8 mouse cellular contexts compared by ENCODE assay signal in genomic region chr5:105793548-105793940, GRCm38 (mm10).
DNase-seq lines count a peak whose midpoint lies in the region; ATAC-seq and TF ChIP-seq lines count a peak whose summit lies in the region.

No protein-coding gene starts in this region.

- no peak for TF ChIP-seq CTCF in forebrain, postnatal 0 days (IDR thresholded peaks at IDR 0.05; ENCODE audit: low read depth)

- H3K36me3 ChIP-seq in kidney, embryonic 14.5 days (ENCODE audit: control insufficient read depth, insufficient read depth, low read length): no peaks in the 10 kb centered on the region
- H3K36me3 ChIP-seq in embryonic facial prominence, embryonic 10.5 days (replicated peaks): peaks cover 6% of the 10 kb centered on the region; the same call in 1 of the 2 replicates
- H3K36me3 ChIP-seq in forebrain, postnatal 0 days (ENCODE audit: insufficient read depth): no peaks in the 10 kb centered on the region
- H3K36me3 ChIP-seq in midbrain, embryonic 13.5 days: no peaks in the 10 kb centered on the region

- 0 out of 2 replicates have a peak, but pooled peaks have one; percentile 0 for ATAC-seq in kidney, embryonic 14.5 days (ENCODE audit: low FRiP score, low TSS enrichment)
- 0 out of 2 replicates have a peak, but pooled peaks have one; percentile 5 for ATAC-seq in forebrain, postnatal 0 days
- ATAC-seq in midbrain, embryonic 13.5 days: no peak

- H3K27ac ChIP-seq in kidney, embryonic 14.5 days (ENCODE audit: low read depth, low read length): peak overlapping the region; percentile 62
- peak overlapping the region; percentile 66 for H3K27ac ChIP-seq in embryonic facial prominence, embryonic 10.5 days (replicated peaks)
- H3K27ac ChIP-seq in forebrain, postnatal 0 days (ENCODE audit: low read depth, low read length): peak overlapping the region; percentile 29; the same call in 1 of the 2 replicates
- H3K27ac ChIP-seq in midbrain, embryonic 13.5 days: peak overlapping the region; percentile 68; the same call in 1 of the 2 replicates

- H3K27me3 ChIP-seq in kidney, embryonic 14.5 days (ENCODE audit: control insufficient read depth, insufficient read depth, low read length): no peaks in the 10 kb centered on the region
- H3K27me3 ChIP-seq in embryonic facial prominence, embryonic 10.5 days (replicated peaks; ENCODE audit: low read depth, poor library complexity, severe bottlenecking): no peaks in the 10 kb centered on the region
- no peaks in the 10 kb centered on the region for H3K27me3 ChIP-seq in forebrain, postnatal 0 days (ENCODE audit: insufficient read depth, low read length)
- no peaks in the 10 kb centered on the region for H3K27me3 ChIP-seq in midbrain, embryonic 13.5 days

- DNase-seq in kidney, postnatal 4 days: no peak
- DNase-seq in embryonic facial prominence, embryonic 10.5 days (ENCODE audit: low spot score): no peak
- no peak for DNase-seq in forebrain, postnatal 0 days
- no peak for DNase-seq in spleen, postnatal 4 days (ENCODE audit: low spot score in 2 of 2)
- no peak for DNase-seq in cerebellum, postnatal 10 days
- DNase-seq in left cerebral cortex, adult 9 months (ENCODE audit: low spot score in 2 of 2): no peak

- 26% methylated on average over 5 of the region's 5 CpGs for WGBS in kidney, embryonic 14.5 days
- 45% methylated on average over 5 of the region's 5 CpGs for WGBS in embryonic facial prominence, embryonic 10.5 days
- WGBS in forebrain, postnatal 0 days: 34% methylated on average over 5 of the region's 5 CpGs
- WGBS in midbrain, embryonic 13.5 days: 33% methylated on average over 5 of the region's 5 CpGs

- no peak overlapping the region for H3K9ac ChIP-seq in kidney, embryonic 14.5 days (ENCODE audit: low read depth, low read length)
- H3K9ac ChIP-seq in forebrain, postnatal 0 days: no peak overlapping the region
- no peak overlapping the region for H3K9ac ChIP-seq in midbrain, embryonic 13.5 days (replicated peaks)

- no peaks in the 10 kb centered on the region for H3K9me3 ChIP-seq in kidney, embryonic 14.5 days (ENCODE audit: control insufficient read depth, low read length)
- no peaks in the 10 kb centered on the region for H3K9me3 ChIP-seq in embryonic facial prominence, embryonic 10.5 days
- no peaks in the 10 kb centered on the region for H3K9me3 ChIP-seq in forebrain, postnatal 0 days (ENCODE audit: low read length)
- no peaks in the 10 kb centered on the region for H3K9me3 ChIP-seq in midbrain, embryonic 13.5 days

- 0 out of 2 replicates have a peak overlapping the region, but pooled peaks have one; percentile 2 for H3K4me2 ChIP-seq in kidney, embryonic 14.5 days (replicated peaks; ENCODE audit: low read depth, low read length)
- H3K4me2 ChIP-seq in forebrain, postnatal 0 days (ENCODE audit: low read depth): no peak overlapping the region
- no peak overlapping the region for H3K4me2 ChIP-seq in midbrain, embryonic 13.5 days (replicated peaks)

- peaks cover 53% of the 10 kb centered on the region for H3K4me1 ChIP-seq in kidney, embryonic 14.5 days (ENCODE audit: control insufficient read depth, insufficient read depth, low read length)
- peaks cover 55% of the 10 kb centered on the region for H3K4me1 ChIP-seq in embryonic facial prominence, embryonic 10.5 days
- peaks cover 16% of the 10 kb centered on the region; the same call in 1 of the 2 replicates for H3K4me1 ChIP-seq in forebrain, postnatal 0 days (ENCODE audit: insufficient read depth)
- peaks cover 30% of the 10 kb centered on the region for H3K4me1 ChIP-seq in midbrain, embryonic 13.5 days (replicated peaks)

- H3K4me3 ChIP-seq in kidney, embryonic 14.5 days (ENCODE audit: low read length): no peak overlapping the region
- no peak overlapping the region for H3K4me3 ChIP-seq in embryonic facial prominence, embryonic 10.5 days
- H3K4me3 ChIP-seq in forebrain, postnatal 0 days (ENCODE audit: low read depth, low read length): no peak overlapping the region
- no peak overlapping the region for H3K4me3 ChIP-seq in midbrain, embryonic 13.5 days (replicated peaks)
